Mouse (Mus musculus): ENCODE measurements at regions not wholly inside any gene's neighbourhood (a gene's known extent, or its start where the extent isn't known, plus 50 kb on each side); places are given as distances from the start of the nearest gene placed in this dataset.

DNA sequence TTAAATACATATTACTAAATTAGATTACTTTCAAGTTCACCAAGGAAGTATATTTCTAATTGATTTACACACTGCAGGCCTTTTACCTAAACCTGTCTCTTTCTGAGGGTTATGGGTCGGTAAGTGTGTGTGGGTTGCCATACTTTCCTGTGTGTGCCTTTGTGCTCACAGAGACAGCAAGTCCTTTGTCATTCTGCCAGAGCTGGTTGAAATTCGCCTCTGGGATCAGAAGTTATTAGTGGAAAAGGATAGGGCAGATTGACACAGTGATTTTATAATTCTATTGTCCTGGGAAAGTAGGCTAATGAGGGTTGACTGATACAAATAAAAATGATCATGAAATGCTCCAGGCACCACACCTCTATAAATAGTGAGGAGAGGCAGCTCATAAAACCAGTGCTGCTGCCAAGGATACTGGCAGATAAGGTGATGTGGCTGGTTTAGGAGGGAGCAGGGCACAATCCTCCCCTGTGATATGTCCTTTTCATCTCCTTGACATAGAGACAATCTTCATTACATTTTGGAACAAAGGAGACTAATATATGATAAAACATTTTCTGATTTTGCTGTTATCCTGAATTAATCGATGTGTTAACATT lies 270.9 kb upstream of the Tmeff2 start:
- no peaks in the 10 kb centered on the region for H3K9me3 ChIP-seq (replicated peaks; ENCODE audit: low read length)
- in situ Hi-C loops (cut with MboI; ENCODE audit: low pct_ligation_motif_present, low pct_unique_long_range_greater_than_20kb, low sequenced_read_pairs) = no loop called here
- H3K27me3 ChIP-seq (replicated peaks) = no peaks in the 10 kb centered on the region
- H3K79me2 ChIP-seq (replicated peaks; ENCODE audit: control insufficient read depth, extremely low read depth, insufficient read depth, poor library complexity, severe bottlenecking) = no peaks in the 10 kb centered on the region
- no peak overlapping the region for H3K4me2 ChIP-seq (ENCODE audit: insufficient read depth, low read depth, poor library complexity, severe bottlenecking)
- H3K4me3 ChIP-seq (replicated peaks in 1 of 3; ENCODE audit: low read depth in 2 of 3, low read length in 2 of 3, poor library complexity in 1 of 3) = no peak overlapping the region
- no peaks in the 10 kb centered on the region for H3K4me1 ChIP-seq (ENCODE audit: control insufficient read depth in 1 of 2, insufficient read depth in 2 of 2)
- no peak for DNase-seq (ENCODE audit: extremely low read depth)
- H3K9ac ChIP-seq (ENCODE audit: insufficient read depth, low read depth) = no peak overlapping the region
- H3K27ac ChIP-seq (ENCODE audit: insufficient read depth, low read depth) = no peak overlapping the region
- TF ChIP-seq ZNF384 (IDR thresholded peaks at IDR 0.05; ENCODE audit: low read depth, low read length) = no peak
- no peaks in the 10 kb centered on the region for H3K36me3 ChIP-seq (replicated peaks in 1 of 2; ENCODE audit: control insufficient read depth in 1 of 2, insufficient read depth in 1 of 2, low read length in 1 of 2)
- dilution Hi-C loops (cut with MboI; ENCODE audit: extremely low pct_ligation_motif_present, extremely low pct_unique_long_range_greater_than_20kb, low sequenced_read_pairs) = no loop called here

DNA sequence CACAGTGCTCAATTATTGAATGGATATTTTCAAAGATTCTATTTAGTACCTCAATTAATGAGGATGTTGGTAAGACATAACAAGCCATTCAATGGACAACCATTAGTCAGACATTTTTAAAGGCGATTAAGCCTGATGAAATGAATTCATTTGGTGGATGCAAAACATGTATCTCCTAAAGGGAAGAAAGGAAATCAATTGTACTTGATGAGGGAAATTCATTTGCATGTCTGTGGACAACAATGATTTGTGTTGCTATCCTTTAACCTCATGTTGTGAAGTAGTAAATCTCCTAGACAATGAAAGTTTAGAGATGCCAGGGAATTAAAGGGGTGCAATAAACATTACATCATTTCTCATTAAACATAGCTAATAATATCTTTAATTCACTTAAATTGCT lies 262.5 kb upstream of the Tmeff2 start:
- no peaks in the 10 kb centered on the region for H3K4me1 ChIP-seq (ENCODE audit: control insufficient read depth in 1 of 2, insufficient read depth in 2 of 2)
- dilution Hi-C loops (cut with MboI; ENCODE audit: extremely low pct_ligation_motif_present, extremely low pct_unique_long_range_greater_than_20kb, low sequenced_read_pairs) = no loop called here
- no peak overlapping the region for H3K9ac ChIP-seq (ENCODE audit: insufficient read depth, low read depth)
- no peaks in the 10 kb centered on the region for H3K27me3 ChIP-seq (replicated peaks)
- in situ Hi-C loops (cut with MboI; ENCODE audit: low pct_ligation_motif_present, low pct_unique_long_range_greater_than_20kb, low sequenced_read_pairs) = no loop called here
- no peak for TF ChIP-seq KAT2A (IDR thresholded peaks at IDR 0.05; ENCODE audit: insufficient replicate concordance, low read length)
- TF ChIP-seq EP300 (IDR thresholded peaks at IDR 0.05; ENCODE audit: low read length) = no peak
- no peak for TF ChIP-seq RAD21 (IDR thresholded peaks at IDR 0.05; ENCODE audit: low read depth, low read length)
- no peak for TF ChIP-seq ZKSCAN1 (IDR thresholded peaks at IDR 0.05; ENCODE audit: borderline replicate concordance, low read depth, low read length)
- no peak for TF ChIP-seq RCOR1 (conservative IDR thresholded peaks at IDR 0.05; ENCODE audit: low read depth, low read length)
- no peak for TF ChIP-seq JUN (IDR thresholded peaks at IDR 0.05; ENCODE audit: insufficient read depth, low read depth, low read length)
- no peak for TF ChIP-seq USF1 (IDR thresholded peaks at IDR 0.05; ENCODE audit: low read depth, low read length)
- no peak for TF ChIP-seq HCFC1 (IDR thresholded peaks at IDR 0.05; ENCODE audit: low read depth, low read length)
- TF ChIP-seq CHD1 (IDR thresholded peaks at IDR 0.05; ENCODE audit: low read depth, low read length) = no peak
- TF ChIP-seq TCF12 (IDR thresholded peaks at IDR 0.05; ENCODE audit: low read depth, low read length) = no peak
- no peak for TF ChIP-seq MYC (IDR thresholded peaks at IDR 0.05; ENCODE audit: low read depth, low read length)
- H3K27ac ChIP-seq (ENCODE audit: insufficient read depth, low read depth) = no peak overlapping the region
- H3K9me3 ChIP-seq (replicated peaks; ENCODE audit: low read length) = no peaks in the 10 kb centered on the region
- H3K4me3 ChIP-seq (replicated peaks in 1 of 3; ENCODE audit: low read depth in 2 of 3, low read length in 2 of 3, poor library complexity in 1 of 3) = no peak overlapping the region
- H3K79me2 ChIP-seq (replicated peaks; ENCODE audit: control insufficient read depth, extremely low read depth, insufficient read depth, poor library complexity, severe bottlenecking) = no peaks in the 10 kb centered on the region
- no peak for DNase-seq (ENCODE audit: extremely low read depth)
- no peak overlapping the region for H3K4me2 ChIP-seq (ENCODE audit: insufficient read depth, low read depth, poor library complexity, severe bottlenecking)
- no peaks in the 10 kb centered on the region for H3K36me3 ChIP-seq (replicated peaks in 1 of 2; ENCODE audit: control insufficient read depth in 1 of 2, insufficient read depth in 1 of 2, low read length in 1 of 2)

DNA sequence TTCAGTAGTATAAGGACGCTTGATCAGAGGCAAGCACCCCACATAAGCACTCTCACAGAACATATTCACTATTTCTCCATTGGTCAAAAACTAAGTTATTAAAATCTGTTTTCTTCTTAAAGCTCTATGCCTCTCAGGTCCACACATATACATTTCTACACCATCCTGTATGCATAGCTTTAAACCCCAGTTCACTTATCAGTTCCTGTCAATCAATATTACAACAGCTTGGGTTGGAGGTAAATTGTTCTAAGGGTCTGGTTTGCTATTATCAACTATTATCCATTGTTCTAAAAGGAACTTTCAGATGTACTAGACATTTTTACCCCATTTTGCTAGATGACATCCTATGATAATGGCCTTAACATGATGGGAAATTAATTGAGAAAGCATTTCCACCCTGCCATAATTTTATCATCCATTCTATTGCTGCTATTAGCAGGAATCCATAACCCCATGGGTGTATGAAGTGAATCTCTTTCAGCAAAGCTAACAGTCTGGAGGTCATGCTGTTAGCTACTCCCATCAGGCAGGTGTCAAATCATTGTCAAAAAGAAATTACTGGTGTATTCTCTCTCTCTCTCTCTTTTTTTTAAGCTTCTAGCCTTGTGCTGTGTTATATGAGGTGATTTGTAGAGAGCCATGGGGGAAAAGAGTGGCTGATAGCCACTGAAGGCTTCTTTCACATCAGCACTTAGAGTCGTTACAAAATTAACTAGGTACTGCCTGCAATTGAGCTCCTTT lies 253.3 kb upstream of the Tmeff2 start:
- dilution Hi-C loops (cut with MboI; ENCODE audit: extremely low pct_ligation_motif_present, extremely low pct_unique_long_range_greater_than_20kb, low sequenced_read_pairs) = no loop called here
- in situ Hi-C loops (cut with MboI; ENCODE audit: low pct_ligation_motif_present, low pct_unique_long_range_greater_than_20kb, low sequenced_read_pairs) = no loop called here

More for the DNA sequence above, 253.3 kb upstream of the Tmeff2 start:
- no peak for DNase-seq (ENCODE audit: extremely low read depth)
- Histone ChIP-seq H3K4me1 (ENCODE audit: control insufficient read depth in 1 of 2, insufficient read depth in 2 of 2) (no peaks in the 10 kb centered on the region), H3K79me2 (replicated peaks; ENCODE audit: control insufficient read depth, extremely low read depth, insufficient read depth, poor library complexity, severe bottlenecking) (no peaks in the 10 kb centered on the region), H3K9ac (ENCODE audit: insufficient read depth, low read depth) (no peak overlapping the region), H3K36me3 (replicated peaks in 1 of 2; ENCODE audit: control insufficient read depth in 1 of 2, insufficient read depth in 1 of 2, low read length in 1 of 2) (no peaks in the 10 kb centered on the region), H3K4me3 (replicated peaks in 1 of 3; ENCODE audit: low read depth in 2 of 3, low read length in 2 of 3, poor library complexity in 1 of 3) (no peak overlapping the region), H3K27me3 (replicated peaks) (no peaks in the 10 kb centered on the region), H3K4me2 (ENCODE audit: insufficient read depth, low read depth, poor library complexity, severe bottlenecking) (no peak overlapping the region), H3K27ac (ENCODE audit: insufficient read depth, low read depth) (no peak overlapping the region), H3K9me3 (replicated peaks; ENCODE audit: low read length) (no peaks in the 10 kb centered on the region)
- TF ChIP-seq RAD21 (IDR thresholded peaks at IDR 0.05; ENCODE audit: low read depth, low read length) = no peak
- no peak for TF ChIP-seq TCF12 (IDR thresholded peaks at IDR 0.05; ENCODE audit: low read depth, low read length)
- no peak for TF ChIP-seq PAX5 (IDR thresholded peaks at IDR 0.05; ENCODE audit: low read length)
- TF ChIP-seq CTCF (conservative IDR thresholded peaks at IDR 0.05 in 1 of 2, IDR thresholded peaks at IDR 0.05 in 1 of 2; ENCODE audit: low read depth in 2 of 2, low read length in 2 of 2) = no peak
- TF ChIP-seq MXI1 (IDR thresholded peaks at IDR 0.05; ENCODE audit: low read depth, low read length) = no peak
- no peak for TF ChIP-seq USF1 (IDR thresholded peaks at IDR 0.05; ENCODE audit: low read depth, low read length)
- no peak for TF ChIP-seq MAZ (IDR thresholded peaks at IDR 0.05; ENCODE audit: low read depth, low read length)
- TF ChIP-seq TBP (conservative IDR thresholded peaks at IDR 0.05; ENCODE audit: low read depth, low read length) = no peak
- TF ChIP-seq ZNF384 (IDR thresholded peaks at IDR 0.05; ENCODE audit: low read depth, low read length) = no peak

Measured in CH12.LX (cell line).